Mouse (Mus musculus) liver, adult 2 months (tissue): ENCODE measurements around the gene Cfap74.

Experiments used
- CTCF ChIP-seq: fragments of 200-500 bp; IDR thresholded peaks from 2 replicates; pipeline ENCODE4 v1.5.1; 2011; ENCODE audit warnings: low read depth, low read length, control low read depth
- POLR2A ChIP-seq: fragments of 200-500 bp; IDR thresholded peaks from 2 replicates; pipeline ENCODE4 v1.6.1; 2011; ENCODE audit warnings: low read length, control low read depth; ENCODE audit not compliant: insufficient read depth; ENCODE audit errors: extremely low read depth

GRCm38 (mm10) chr4:155408695-155409057, 314 bp upstream of the Cfap74 start:
- no peak; the same call in 1 of the 2 replicates for TF ChIP-seq CTCF
- TF ChIP-seq POLR2A = no peak
